Mouse (Mus musculus): ENCODE data around the gene Ctla2a. TPM values are rescaled to one million over a fixed set of nuclear protein-coding genes. Genes with fewer than 3 reads are reported as not detected.
"Not testable (repeated sequence)": the region's sequence is repeated elsewhere in the genome, so short reads cannot be mapped to it uniquely, and the experiment has no call there.

Gene Ctla2a
- 31.0 and 31.8 TPM in 2 replicates for polyA plus RNA-seq (2015; fragmentation: Nextera tagmentation; extraction: Ambion mirVana)

GRCm38 (mm10) chr13:60936500-60936901 is at the start of gene Ctla2a, which contains the start of gene Gm49391:
Gene Ctla2a (minus strand): TSS chr13:60936625.
Gene Gm49391 (minus strand): TSS chr13:60936571.
- ATAC-seq (ENCODE audit: insufficient number of reproducible peaks, low FRiP score, low TSS enrichment, low read depth): no peak; the same call in 1 of the 2 replicates
- no peak within 1 kb of the TSS for H3K4me2 ChIP-seq (replicated peaks)
- H3K4me3 ChIP-seq (replicated peaks): no peak within 1 kb of the TSS
- H3K27ac ChIP-seq (replicated peaks): no peak within 1 kb of the TSS
- no peak within 1 kb of the TSS for H3K9ac ChIP-seq
- H3K4me1 ChIP-seq: no peaks in the 10 kb centered on the region
- no peaks in the 10 kb centered on the region for H3K36me3 ChIP-seq
- WGBS: 63% methylated on average over 5 of the region's 5 CpGs
- H3K27me3 ChIP-seq: no peaks in the 10 kb centered on the region
- H3K9me3 ChIP-seq (replicated peaks): no peaks in the 10 kb centered on the region

- not testable (repeated sequence) for H3K27me3 ChIP-seq; H3K4me2 ChIP-seq (replicated peaks); H3K9me3 ChIP-seq (replicated peaks); H3K36me3 ChIP-seq; ATAC-seq (ENCODE audit: insufficient number of reproducible peaks, low FRiP score, low TSS enrichment, low read depth); H3K27ac ChIP-seq (replicated peaks); H3K9ac ChIP-seq; H3K4me3 ChIP-seq (replicated peaks); H3K4me1 ChIP-seq
- 75% methylated on average over 4 of the region's 4 CpGs for WGBS
These were observed 35.9 kb upstream of the Ctla2a start for GRCm38 (mm10) chr13:60972319-60972718.

GRCm38 (mm10) chr13:60963985-60964384 is 27.6 kb upstream of the Ctla2a start:
- not testable (repeated sequence) for H3K4me3 ChIP-seq (replicated peaks); H3K36me3 ChIP-seq; H3K9me3 ChIP-seq (replicated peaks); H3K4me2 ChIP-seq (replicated peaks); H3K27ac ChIP-seq (replicated peaks); H3K4me1 ChIP-seq; H3K9ac ChIP-seq; ATAC-seq (ENCODE audit: insufficient number of reproducible peaks, low FRiP score, low TSS enrichment, low read depth); H3K27me3 ChIP-seq
- WGBS: 45% methylated on average over 5 of the region's 5 CpGs

GRCm38 (mm10) chr13:60961706-60962105 is 25.3 kb upstream of the Ctla2a start:
- no peak for ATAC-seq (ENCODE audit: insufficient number of reproducible peaks, low FRiP score, low TSS enrichment, low read depth)
- no peak overlapping the region for H3K4me3 ChIP-seq (replicated peaks)
- H3K27ac ChIP-seq (replicated peaks): no peak overlapping the region
- no peak overlapping the region for H3K4me2 ChIP-seq (replicated peaks)
- WGBS: 60% methylated on average over 5 of the region's 5 CpGs
- H3K36me3 ChIP-seq: no peaks in the 10 kb centered on the region
- no peaks in the 10 kb centered on the region for H3K9me3 ChIP-seq (replicated peaks)
- H3K9ac ChIP-seq: no peak overlapping the region
- no peaks in the 10 kb centered on the region for H3K27me3 ChIP-seq
- H3K4me1 ChIP-seq: no peaks in the 10 kb centered on the region

- not testable (repeated sequence) for H3K4me2 ChIP-seq (replicated peaks); H3K9ac ChIP-seq; H3K4me1 ChIP-seq; H3K27me3 ChIP-seq; H3K9me3 ChIP-seq (replicated peaks); H3K4me3 ChIP-seq (replicated peaks); ATAC-seq (ENCODE audit: insufficient number of reproducible peaks, low FRiP score, low TSS enrichment, low read depth); H3K36me3 ChIP-seq; H3K27ac ChIP-seq (replicated peaks)
- WGBS: 72% methylated on average over 3 of the region's 3 CpGs
These were observed 5.5 kb upstream of the Ctla2a start, which contains the start of gene Tpbpa for GRCm38 (mm10) chr13:60941884-60942283. Gene Tpbpa (minus strand): TSS chr13:60941984.

- not testable (repeated sequence) for H3K4me3 ChIP-seq (replicated peaks); H3K9ac ChIP-seq; H3K27ac ChIP-seq (replicated peaks); H3K27me3 ChIP-seq; H3K4me2 ChIP-seq (replicated peaks); H3K4me1 ChIP-seq; H3K9me3 ChIP-seq (replicated peaks); H3K36me3 ChIP-seq; ATAC-seq (ENCODE audit: insufficient number of reproducible peaks, low FRiP score, low TSS enrichment, low read depth)
- 68% methylated on average over 2 of the region's 2 CpGs for WGBS
These were observed 935 bp downstream of the Ctla2a start, which contains the start of gene Gm49393 for GRCm38 (mm10) chr13:60935490-60935889. Gene Gm49393 (minus strand): TSS chr13:60935590.

- not testable (repeated sequence) for H3K9ac ChIP-seq; H3K27me3 ChIP-seq; ATAC-seq (ENCODE audit: insufficient number of reproducible peaks, low FRiP score, low TSS enrichment, low read depth); H3K4me1 ChIP-seq; H3K9me3 ChIP-seq (replicated peaks); H3K27ac ChIP-seq (replicated peaks); H3K36me3 ChIP-seq; H3K4me2 ChIP-seq (replicated peaks); H3K4me3 ChIP-seq (replicated peaks)
- WGBS: 79% methylated on average over 2 of the region's 2 CpGs
These were observed 31.6 kb downstream of the Ctla2a start, which contains the start of gene Tpbpb for GRCm38 (mm10) chr13:60904780-60905179. Gene Tpbpb (minus strand): TSS chr13:60904880.

- no peak for ATAC-seq (ENCODE audit: insufficient number of reproducible peaks, low FRiP score, low TSS enrichment, low read depth)
- H3K27ac ChIP-seq (replicated peaks): no peak within 1 kb of the TSS
- no peak within 1 kb of the TSS for H3K4me3 ChIP-seq (replicated peaks)
- no peak within 1 kb of the TSS for H3K4me2 ChIP-seq (replicated peaks)
- H3K4me1 ChIP-seq: no peaks in the 10 kb centered on the region
- no peaks in the 10 kb centered on the region for H3K27me3 ChIP-seq
- H3K9ac ChIP-seq: no peak within 1 kb of the TSS
- 73% methylated on average over 3 of the region's 3 CpGs for WGBS
- H3K9me3 ChIP-seq (replicated peaks): 0 out of 2 replicates have a peak, but pooled peaks cover 3% of the 10 kb centered on the region
- no peaks in the 10 kb centered on the region for H3K36me3 ChIP-seq
These were observed 39.1 kb downstream of the Ctla2a start, which contains the start of gene Ctla2b for GRCm38 (mm10) chr13:60897328-60897727. Gene Ctla2b (minus strand): TSS chr13:60897447.

- H3K36me3 ChIP-seq; ATAC-seq (ENCODE audit: insufficient number of reproducible peaks, low FRiP score, low TSS enrichment, low read depth); H3K9me3 ChIP-seq (replicated peaks); H3K4me3 ChIP-seq (replicated peaks); H3K27ac ChIP-seq (replicated peaks); H3K27me3 ChIP-seq; H3K9ac ChIP-seq; H3K4me1 ChIP-seq; H3K4me2 ChIP-seq (replicated peaks): not testable (repeated sequence)
- 77% methylated on average over 8 of the region's 8 CpGs for WGBS
These were observed 39.6 kb downstream of the Ctla2a start, which contains the start of gene Gm49392 for GRCm38 (mm10) chr13:60896794-60897193. Gene Gm49392 (minus strand): TSS chr13:60896894.

GRCm38 (mm10) chr13:60895406-60896160 is 40.8 kb downstream of the Ctla2a start:
- no peak overlapping the region for H3K4me2 ChIP-seq (replicated peaks)
- no peak overlapping the region for H3K27ac ChIP-seq (replicated peaks)
- no peak overlapping the region for H3K9ac ChIP-seq
- H3K4me1 ChIP-seq: no peaks in the 10 kb centered on the region
- H3K27me3 ChIP-seq: no peaks in the 10 kb centered on the region
- 0 out of 2 replicates have a peak, but pooled peaks cover 3% of the 10 kb centered on the region for H3K9me3 ChIP-seq (replicated peaks)
- no peak for ATAC-seq (ENCODE audit: insufficient number of reproducible peaks, low FRiP score, low TSS enrichment, low read depth)
- H3K4me3 ChIP-seq (replicated peaks): no peak overlapping the region
- H3K36me3 ChIP-seq: no peaks in the 10 kb centered on the region

GRCm38 (mm10) chr13:60892301-60892700 is 44.1 kb downstream of the Ctla2a start:
- H3K4me1 ChIP-seq: no peaks in the 10 kb centered on the region
- 0 out of 2 replicates have a peak, but pooled peaks cover 2% of the 10 kb centered on the region for H3K9me3 ChIP-seq (replicated peaks)
- H3K4me3 ChIP-seq (replicated peaks): no peak overlapping the region
- H3K4me2 ChIP-seq (replicated peaks): no peak overlapping the region
- H3K9ac ChIP-seq: no peak overlapping the region
- no peaks in the 10 kb centered on the region for H3K36me3 ChIP-seq
- no peak overlapping the region for H3K27ac ChIP-seq (replicated peaks)
- no peaks in the 10 kb centered on the region for H3K27me3 ChIP-seq
- no peak for ATAC-seq (ENCODE audit: insufficient number of reproducible peaks, low FRiP score, low TSS enrichment, low read depth)
- WGBS: 95% methylated on average over 1 of the region's 1 CpGs

Measured in embryonic facial prominence, embryonic 15.5 days (tissue).